Mouse (Mus musculus): ENCODE data around the gene Siglec1.
"Not testable (repeated sequence)": the region's sequence is repeated elsewhere in the genome, so short reads cannot be mapped to it uniquely, and the experiment has no call there.

Gene Siglec1

GRCm38 (mm10) chr2:131086667-131087390 is at the start of gene Siglec1:
Siglec1 (minus strand) TSS chr2:131086765.
- no peak for DNase-seq (ENCODE audit: low spot score)

- DNase-seq (ENCODE audit: low spot score), result no peak
These were observed 49.1 kb upstream of the Siglec1 start for GRCm38 (mm10) chr2:131135521-131136139.

- no peak for DNase-seq (ENCODE audit: low spot score)
These were observed 48.3 kb upstream of the Siglec1 start for GRCm38 (mm10) chr2:131134826-131135400.

GRCm38 (mm10) chr2:131134381-131134780 is 47.8 kb upstream of the Siglec1 start:
- no peak for DNase-seq (ENCODE audit: low spot score)

- DNase-seq (ENCODE audit: low spot score), result no peak
These were observed 46.5 kb upstream of the Siglec1 start, which contains the start of gene Gm11037 for GRCm38 (mm10) chr2:131132930-131133547. Gm11037 (plus strand) TSS chr2:131133497.

GRCm38 (mm10) chr2:131132111-131132888 is 45.7 kb upstream of the Siglec1 start:
- no peak for DNase-seq (ENCODE audit: low spot score)

- no peak for DNase-seq (ENCODE audit: low spot score)
These were observed 44.3 kb upstream of the Siglec1 start for GRCm38 (mm10) chr2:131130849-131131248.

DNA sequence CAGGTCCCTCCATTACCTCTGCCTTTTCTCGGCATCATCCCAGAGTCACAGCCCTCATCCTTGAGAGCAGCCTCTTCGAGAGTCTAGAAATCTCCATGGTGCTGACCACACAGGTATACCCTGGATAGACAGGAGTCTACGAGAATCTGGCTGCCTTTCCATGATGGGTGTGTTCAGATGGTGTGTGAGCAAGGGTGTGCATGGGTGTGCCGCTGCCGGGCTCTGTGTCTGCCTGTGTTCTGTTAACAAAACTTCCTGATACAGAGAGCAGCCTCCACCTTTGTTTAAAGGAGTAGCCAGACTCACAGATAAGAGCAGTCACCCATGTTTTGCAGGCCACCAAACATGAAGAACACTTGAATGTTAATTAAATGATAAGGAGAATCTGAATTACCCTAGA is 43.3 kb upstream of the Siglec1 start:
- no peak for DNase-seq (ENCODE audit: low spot score)

DNA sequence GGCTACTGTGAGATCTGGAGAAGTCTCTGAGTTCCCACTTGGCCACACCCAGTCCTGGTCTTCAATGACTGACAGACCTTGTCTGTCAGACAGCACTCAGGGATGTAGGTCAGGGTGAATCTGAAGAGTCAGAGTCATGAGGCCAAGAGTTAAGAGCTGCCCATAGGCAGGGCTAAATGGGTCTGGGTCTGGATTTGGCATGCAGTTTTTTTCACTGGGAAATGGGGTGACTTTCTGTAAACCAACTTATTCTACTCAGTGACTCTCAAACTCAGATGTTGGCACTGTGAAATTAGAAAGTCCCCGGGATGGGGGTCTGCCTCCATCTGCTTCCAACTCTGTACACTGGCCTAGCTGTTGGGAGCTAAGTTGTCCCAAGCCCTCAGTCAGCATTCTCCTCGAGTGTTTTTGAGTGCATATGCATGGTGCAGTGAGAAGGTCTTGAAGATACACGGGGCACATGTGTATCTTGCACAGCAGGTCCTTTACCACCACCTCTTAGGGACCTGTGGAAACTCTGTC is 42.1 kb upstream of the Siglec1 start:
- no peak for DNase-seq (ENCODE audit: low spot score)

- no peak for DNase-seq (ENCODE audit: low spot score)
These were observed 41.6 kb upstream of the Siglec1 start for GRCm38 (mm10) chr2:131128211-131128610.

DNA sequence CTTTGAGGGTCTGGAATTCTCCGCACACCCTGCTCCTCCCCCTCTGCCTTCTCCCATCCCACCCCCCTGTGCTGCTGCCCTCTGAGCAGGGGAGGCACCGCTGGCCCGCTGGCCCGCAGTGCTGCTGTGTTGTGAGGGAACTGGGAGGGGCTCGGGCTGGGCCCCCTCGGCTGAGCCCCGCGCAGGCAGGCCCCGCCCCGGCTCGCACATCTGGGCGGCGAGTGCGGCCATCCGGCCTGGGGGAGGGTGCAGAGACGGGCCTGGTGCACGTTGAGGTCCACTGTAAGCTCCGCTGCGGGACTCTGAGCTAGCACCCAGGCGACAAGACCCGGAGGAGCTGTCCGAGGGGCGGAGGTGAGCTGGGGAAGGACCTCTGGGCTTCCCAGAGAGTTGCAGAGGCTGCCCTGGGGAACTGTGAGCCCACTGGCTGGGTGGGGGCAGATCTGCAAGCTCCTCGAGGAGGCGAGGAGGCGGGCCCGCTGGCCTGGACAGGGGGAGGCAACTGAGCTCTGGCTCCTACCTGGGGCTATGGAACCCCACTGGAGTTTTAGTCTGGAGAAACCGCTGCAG is 40.7 kb upstream of the Siglec1 start, which contains the start of gene Hspa12b:
Gene Hspa12b, plus strand, starts transcription at position 120 of the 570 bp plus-strand sequence.
- DNase-seq (ENCODE audit: low spot score), result peak; percentile 51

DNA sequence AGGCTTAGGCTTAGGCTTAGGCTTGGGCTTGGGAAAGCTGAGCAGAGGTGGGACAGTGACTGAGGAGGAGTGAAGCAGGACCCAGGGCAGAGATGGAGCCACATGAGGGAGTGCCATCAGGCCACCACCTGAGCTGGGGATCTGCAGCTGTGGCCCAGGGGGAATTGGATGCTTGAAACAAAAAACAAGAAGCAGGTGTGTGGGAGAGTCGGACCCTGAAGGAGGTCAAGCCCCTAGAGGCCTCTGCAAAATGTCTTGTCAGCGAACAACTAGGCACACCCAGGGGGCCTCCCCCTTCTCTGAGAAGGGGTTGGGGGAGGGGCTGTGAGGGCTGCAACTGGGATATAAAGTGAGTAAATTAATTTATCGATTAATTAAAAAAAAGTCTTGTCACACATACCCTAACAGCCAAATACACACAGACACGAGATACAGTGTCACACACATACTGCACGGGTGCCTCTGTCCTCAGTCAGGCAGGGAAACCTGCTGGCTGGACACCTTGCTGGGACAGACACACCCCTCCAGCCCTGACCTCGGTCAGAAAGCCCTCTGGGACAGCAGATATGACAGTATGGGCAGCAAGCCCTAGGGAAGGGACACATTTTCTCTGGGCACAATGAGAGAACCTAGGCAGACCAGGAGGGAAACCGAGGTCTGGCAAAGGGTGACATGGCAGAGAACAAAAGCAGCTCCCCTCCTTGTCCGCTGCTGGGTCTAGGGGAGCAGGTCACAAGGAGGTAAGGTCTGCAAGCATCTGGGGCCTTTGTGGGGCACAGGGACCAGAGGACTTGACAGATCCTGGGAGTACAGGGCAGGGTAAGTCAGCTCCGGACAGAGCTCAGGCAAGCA is 39.6 kb upstream of the Siglec1 start:
- DNase-seq (ENCODE audit: low spot score), result no peak

DNA sequence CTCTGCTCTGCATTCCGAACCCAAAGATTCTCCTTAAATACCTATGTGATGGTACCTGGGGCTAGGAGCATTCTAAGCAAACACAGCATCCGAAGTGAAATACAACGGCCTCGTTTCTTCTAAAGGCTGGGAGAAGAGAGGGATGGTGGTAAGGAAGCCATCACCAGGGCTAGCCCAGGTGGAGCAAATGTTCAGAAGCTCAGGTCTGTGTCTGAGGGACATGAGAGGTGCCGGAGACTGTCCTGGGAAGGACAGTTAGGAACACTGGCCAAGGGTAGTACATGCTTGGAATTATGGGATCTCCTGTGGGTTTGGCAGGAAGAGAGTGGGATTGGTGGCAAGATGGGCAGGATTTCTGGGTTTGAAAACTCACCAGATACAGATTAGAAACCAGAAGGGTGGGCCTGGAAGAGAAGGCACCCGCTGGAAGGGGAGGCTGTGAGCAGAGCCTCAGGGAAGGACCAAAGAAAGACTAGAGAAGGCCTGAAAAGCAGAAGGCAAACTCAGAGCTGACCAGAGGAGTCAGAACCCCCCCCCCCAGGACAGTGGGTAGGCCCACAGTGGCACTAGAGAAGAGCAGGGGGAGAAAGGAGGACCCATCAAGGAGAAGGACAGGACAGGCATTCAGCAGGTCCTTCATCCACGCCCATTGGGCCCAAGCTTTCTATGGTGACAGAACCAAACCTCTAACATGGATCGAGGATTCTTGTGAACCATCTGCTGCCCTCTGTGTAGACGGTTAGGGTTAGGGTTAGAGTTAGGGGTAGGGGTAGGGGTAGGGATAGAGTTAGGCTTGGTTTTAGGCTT is 38.8 kb upstream of the Siglec1 start:
- no peak for DNase-seq (ENCODE audit: low spot score)

- no peak for DNase-seq (ENCODE audit: low spot score)
These were observed 37.6 kb upstream of the Siglec1 start for GRCm38 (mm10) chr2:131124166-131124565.

DNA sequence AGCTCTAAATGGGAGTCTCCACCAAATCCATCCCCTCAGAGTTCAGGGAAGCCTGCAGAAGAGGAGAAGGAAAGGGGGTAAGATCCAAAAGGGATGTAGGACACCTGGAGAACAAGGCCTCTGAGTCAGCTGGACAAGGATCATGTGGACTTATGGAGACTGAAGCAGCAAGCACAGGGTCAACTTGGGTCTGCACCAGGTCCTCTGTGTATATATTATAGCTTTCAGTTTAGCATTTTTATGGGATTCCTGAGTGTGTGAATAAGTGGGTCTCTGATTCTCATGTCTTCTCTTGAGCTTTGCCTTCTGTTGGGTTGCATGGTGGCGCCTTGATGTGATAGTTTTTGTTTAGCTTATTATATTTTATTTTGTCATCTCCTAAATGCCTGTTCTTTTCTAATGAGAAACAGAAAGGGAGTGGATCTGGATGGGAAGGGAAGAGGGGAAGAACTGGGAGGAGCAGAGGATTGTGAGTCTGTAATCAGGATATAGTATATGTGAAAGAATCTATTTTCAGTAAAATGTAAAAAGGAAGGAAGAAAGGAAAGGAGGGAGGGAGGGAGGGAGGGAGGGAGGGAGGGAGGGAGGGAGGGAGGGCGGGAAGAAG is 32.5 kb upstream of the Siglec1 start:
- DNase-seq (ENCODE audit: low spot score), result no peak

DNA sequence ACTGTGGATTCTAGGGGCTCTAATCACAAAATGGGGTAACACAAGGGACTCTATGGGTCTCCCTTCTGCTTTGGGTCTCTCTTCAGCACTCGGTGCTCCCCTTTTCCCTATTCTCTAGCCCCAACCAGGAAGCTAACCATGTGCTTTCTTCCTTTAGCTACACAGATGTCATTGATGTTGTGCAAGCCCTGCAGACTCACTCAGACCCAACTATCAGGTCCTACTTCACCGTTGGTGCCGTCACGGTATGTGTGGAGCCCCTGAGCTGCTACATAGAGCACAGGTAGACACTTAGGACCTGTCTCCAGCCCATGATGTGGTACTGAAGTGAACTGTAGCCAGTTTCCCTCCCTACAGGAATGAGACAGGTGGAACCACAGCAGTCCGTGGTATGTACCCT is 19.4 kb upstream of the Siglec1 start:
- DNase-seq (ENCODE audit: low spot score), result no peak

DNA sequence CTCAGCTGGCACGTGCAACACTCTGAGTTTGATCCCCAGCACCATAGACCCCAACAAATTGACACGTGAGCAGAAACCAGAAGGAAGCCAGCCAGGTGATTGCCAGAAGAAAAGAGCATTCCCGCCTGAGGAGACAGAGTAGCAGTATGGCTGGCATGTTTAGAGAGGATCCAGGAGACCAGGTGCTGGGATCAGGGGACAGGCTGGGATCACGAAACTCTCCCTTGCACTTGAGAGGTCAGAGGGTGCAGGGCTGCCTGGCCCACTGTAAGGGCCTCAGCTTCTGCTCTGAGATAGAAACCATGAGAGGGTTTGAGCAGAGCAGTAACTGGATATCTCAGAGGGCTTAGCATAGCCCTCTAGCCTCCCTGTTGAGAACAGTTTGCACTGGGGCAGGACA is 18.5 kb upstream of the Siglec1 start:
- not testable (repeated sequence) for DNase-seq (ENCODE audit: low spot score)

GRCm38 (mm10) chr2:131104021-131104420 is 17.5 kb upstream of the Siglec1 start:
- no peak for DNase-seq (ENCODE audit: low spot score)

- no peak for DNase-seq (ENCODE audit: low spot score)
These were observed 15.0 kb upstream of the Siglec1 start for GRCm38 (mm10) chr2:131101530-131101929.
